In the genomic region with DNA sequence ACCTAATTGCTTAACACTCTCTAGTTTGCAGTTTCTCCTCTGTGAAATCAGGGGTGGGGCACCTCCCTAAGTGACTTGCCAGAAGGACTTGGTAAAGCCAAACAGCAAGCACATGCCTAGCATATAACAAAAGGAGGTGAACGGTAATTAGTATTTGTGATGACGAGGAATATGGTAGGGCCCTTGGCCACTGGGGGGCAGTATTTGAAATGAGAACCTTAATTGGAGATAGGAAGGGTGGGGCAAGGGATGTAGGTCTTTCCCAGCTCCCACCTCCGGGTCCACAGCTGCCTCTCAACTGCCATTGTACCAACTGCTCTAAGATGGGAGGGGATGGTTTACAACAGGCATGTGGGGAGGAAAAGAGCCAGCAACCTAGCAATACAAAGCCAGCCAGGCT, we compare ENCODE assay signal across 7 mouse cellular contexts. TPM values are rescaled to one million over a fixed set of nuclear protein-coding genes. Genes with fewer than 3 reads are reported as not detected.
DNase-seq lines count a peak whose midpoint lies in the region; ATAC-seq and TF ChIP-seq lines count a peak whose summit lies in the region.

No protein-coding gene starts in this region.

- peak; percentile 44; the same call in 1 of the 2 replicates for ATAC-seq in embryonic facial prominence, embryonic 14.5 days (ENCODE audit: low read depth)
- peak; percentile 47; the same call in 1 of the 2 replicates for ATAC-seq in intestine, postnatal 0 days

- peak; percentile 25 for DNase-seq in urinary bladder, adult 2 months (ENCODE audit: low spot score)
- no peak for DNase-seq in urinary bladder, postnatal 4 days (ENCODE audit: low spot score in 2 of 2)
- DNase-seq in embryonic facial prominence, embryonic 14.5 days (ENCODE audit: low spot score), result peak; percentile 41
- peak; percentile 40 for DNase-seq in liver, adult 2 months (ENCODE audit: extremely low read depth, low read depth, low spot score)
- peak; percentile 22 for DNase-seq in right cerebral cortex, adult 18-20 months

- TF ChIP-seq CTCF in bone marrow, adult 2 months (IDR thresholded peaks at IDR 0.05; ENCODE audit: control insufficient read depth, insufficient read depth, low read length), result 0 out of 2 replicates have a peak, but pooled peaks have one; percentile 14
- peak; percentile 77 for TF ChIP-seq CTCF in intestine, postnatal 0 days (IDR thresholded peaks at IDR 0.05; ENCODE audit: low read depth)
- peak; percentile 42; the same call in 1 of the 2 replicates for TF ChIP-seq CTCF in liver, adult 2 months (IDR thresholded peaks at IDR 0.05; ENCODE audit: low read depth, low read length)

- no peaks in the 10 kb centered on the region for H3K4me1 ChIP-seq in bone marrow, adult 2 months (ENCODE audit: control insufficient read depth, insufficient read depth, low read length)
- 0 out of 2 replicates have a peak, but pooled peaks cover 2% of the 10 kb centered on the region for H3K4me1 ChIP-seq in embryonic facial prominence, embryonic 14.5 days (ENCODE audit: control insufficient read depth, insufficient read depth, low read length)
- H3K4me1 ChIP-seq in intestine, postnatal 0 days (replicated peaks; ENCODE audit: control insufficient read depth, insufficient read depth, low read length), result peaks cover 4% of the 10 kb centered on the region; the same call in 1 of the 2 replicates
- H3K4me1 ChIP-seq in liver, adult 2 months (ENCODE audit: control insufficient read depth, insufficient read depth, low read length), result no peaks in the 10 kb centered on the region

- WGBS in bone marrow, adult 2 months, result 11% methylated on average over 3 of the region's 3 CpGs
- 45% methylated on average over 3 of the region's 3 CpGs for WGBS in embryonic facial prominence, embryonic 14.5 days
- WGBS in intestine, postnatal 0 days, result 20% methylated on average over 3 of the region's 3 CpGs
- 12% methylated on average over 3 of the region's 3 CpGs for WGBS in liver, adult 2 months

- H3K79me2 ChIP-seq in liver, adult 2 months (ENCODE audit: control insufficient read depth, insufficient read depth, low read length), result no peaks in the 10 kb centered on the region

- H3K4me3 ChIP-seq in bone marrow, adult 2 months (replicated peaks; ENCODE audit: control insufficient read depth, low read depth, low read length), result no peak overlapping the region
- H3K4me3 ChIP-seq in embryonic facial prominence, embryonic 14.5 days (ENCODE audit: low read depth, low read length), result no peak overlapping the region
- H3K4me3 ChIP-seq in intestine, postnatal 0 days (ENCODE audit: low read depth, low read length), result no peak overlapping the region
- no peak overlapping the region for H3K4me3 ChIP-seq in liver, adult 2 months (ENCODE audit: insufficient read depth, low read depth, low read length)

- no peak overlapping the region for H3K27ac ChIP-seq in bone marrow, adult 2 months (ENCODE audit: control insufficient read depth, insufficient read depth, low read depth, low read length, poor library complexity)
- H3K27ac ChIP-seq in embryonic facial prominence, embryonic 14.5 days (replicated peaks; ENCODE audit: low read depth, low read length), result no peak overlapping the region
- no peak overlapping the region for H3K27ac ChIP-seq in intestine, postnatal 0 days (ENCODE audit: low read depth, low read length)
- no peak overlapping the region for H3K27ac ChIP-seq in liver, adult 2 months (replicated peaks; ENCODE audit: insufficient read depth, low read depth, low read length)

- H3K27me3 ChIP-seq in embryonic facial prominence, embryonic 14.5 days (replicated peaks; ENCODE audit: control insufficient read depth, insufficient read depth, low read length), result no peaks in the 10 kb centered on the region
- H3K27me3 ChIP-seq in intestine, postnatal 0 days (replicated peaks; ENCODE audit: control insufficient read depth, insufficient read depth, low read length), result no peaks in the 10 kb centered on the region
- no peaks in the 10 kb centered on the region for H3K27me3 ChIP-seq in liver, adult 2 months (ENCODE audit: control insufficient read depth, insufficient read depth, low read length)

- no peaks in the 10 kb centered on the region for H3K36me3 ChIP-seq in embryonic facial prominence, embryonic 14.5 days (ENCODE audit: control insufficient read depth, insufficient read depth, low read length)
- no peaks in the 10 kb centered on the region for H3K36me3 ChIP-seq in intestine, postnatal 0 days (ENCODE audit: control insufficient read depth, insufficient read depth)
- H3K36me3 ChIP-seq in liver, adult 2 months (ENCODE audit: control insufficient read depth, insufficient read depth, low read length), result no peaks in the 10 kb centered on the region

- H3K9me3 ChIP-seq in embryonic facial prominence, embryonic 14.5 days (ENCODE audit: control insufficient read depth, low read length), result no peaks in the 10 kb centered on the region
- H3K9me3 ChIP-seq in intestine, postnatal 0 days (ENCODE audit: control insufficient read depth), result no peaks in the 10 kb centered on the region

- TF ChIP-seq POLR2A in bone marrow, adult 2 months (IDR thresholded peaks at IDR 0.05; ENCODE audit: borderline replicate concordance, control insufficient read depth, low read depth, low read length), result no peak
- no peak for TF ChIP-seq POLR2A in liver, adult 2 months (IDR thresholded peaks at IDR 0.05; ENCODE audit: extremely low read depth, insufficient read depth, low read length)

- no peak overlapping the region for H3K4me2 ChIP-seq in embryonic facial prominence, embryonic 14.5 days (ENCODE audit: low read depth, low read length)
- H3K4me2 ChIP-seq in intestine, postnatal 0 days (replicated peaks; ENCODE audit: low read depth), result no peak overlapping the region

- no peak overlapping the region for H3K9ac ChIP-seq in embryonic facial prominence, embryonic 14.5 days (ENCODE audit: low read depth, low read length)
- no peak overlapping the region for H3K9ac ChIP-seq in intestine, postnatal 0 days (ENCODE audit: low read depth, low read length)
- no peak overlapping the region for H3K9ac ChIP-seq in liver, adult 2 months (ENCODE audit: low read depth, low read length)

RNA-seq across cellular contexts. Expression of gene Pirt, which starts 2.5 kb away (rescaled TPM):
- 0.28 and 0.35 TPM in 2 replicates for polyA plus RNA-seq in urinary bladder, adult 2 months (2012; rRNA removed)
- polyA plus RNA-seq in bone marrow, adult 2 months (2011; ENCODE audit: insufficient read depth, insufficient read length, low replicate concordance, missing spikeins), result not detected in 2 replicates
- 5.7 and 7.0 TPM in 2 replicates for polyA plus RNA-seq in embryonic facial prominence, embryonic 14.5 days (2014; fragmentation: Nextera tagmentation; extraction: Ambion mirVana)
- 4.0 and 4.7 TPM in 2 replicates for polyA plus RNA-seq in intestine, postnatal 0 days (2015; fragmentation: Nextera tagmentation; extraction: Ambion mirVana)
- not detected in 2 replicates for total RNA-seq in liver, adult 2 months (2014; rRNA removed)
- polyA plus RNA-seq in liver, adult 2 months (2012; rRNA removed), result not detected in 2 replicates

RNA-seq across cellular contexts. Expression of gene Tmem238l, which starts 42.2 kb away (rescaled TPM):
- 98.6 and 128 TPM in 2 replicates for polyA plus RNA-seq in urinary bladder, adult 2 months (2012; rRNA removed)
- polyA plus RNA-seq in bone marrow, adult 2 months (2011; ENCODE audit: insufficient read depth, insufficient read length, low replicate concordance, missing spikeins), result not detected in 2 replicates
- not detected in 2 replicates for polyA plus RNA-seq in embryonic facial prominence, embryonic 14.5 days (2014; fragmentation: Nextera tagmentation; extraction: Ambion mirVana)
- 10.5 and 11.2 TPM in 2 replicates for polyA plus RNA-seq in intestine, postnatal 0 days (2015; fragmentation: Nextera tagmentation; extraction: Ambion mirVana)
- total RNA-seq in liver, adult 2 months (2014; rRNA removed), result not detected in 2 replicates
- not detected in 2 replicates for polyA plus RNA-seq in liver, adult 2 months (2012; rRNA removed)

Comparison
In these comparisons a context has a peak if more than half of its experiments do, and no peak if none do; other contexts are left out.
1. DNase-seq: peak in urinary bladder, adult 2 months (single experiment), embryonic facial prominence, embryonic 14.5 days (single experiment), liver, adult 2 months (single experiment) and right cerebral cortex, adult 18-20 months (single experiment); none in urinary bladder, postnatal 4 days (0 of 2).
2. CTCF ChIP-seq: peak in every context shown above with its lines; median percentile 77 in intestine, postnatal 0 days; 42 in liver, adult 2 months; 14 in bone marrow, adult 2 months.